Mouse (Mus musculus): ENCODE data around the gene Olfr922.

The Olfr922 gene

DNA sequence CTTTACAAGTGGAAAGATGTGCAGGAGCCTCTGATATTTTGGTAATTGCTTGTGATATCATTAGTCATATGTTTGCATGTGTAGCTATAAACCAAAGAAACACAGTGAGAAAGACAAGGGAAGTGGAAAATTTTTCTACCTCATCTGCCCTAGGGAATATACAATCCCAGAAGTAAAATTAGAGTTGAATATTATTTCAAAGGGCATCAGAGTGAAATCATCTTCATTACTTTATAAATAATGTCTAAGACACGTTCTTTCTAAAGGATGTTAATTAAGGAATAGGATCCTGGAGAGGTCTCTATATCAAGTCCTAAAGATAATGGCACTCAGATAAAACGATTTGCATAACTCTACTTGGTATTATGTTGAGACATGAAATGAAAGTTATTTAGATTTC, at the start of gene Olfr922:
Olfr922 (plus strand) TSS at position 301 of the 400 bp plus-strand sequence.
- DNase-seq (ENCODE audit: extremely low spot score, low spot score) = no peak

DNA sequence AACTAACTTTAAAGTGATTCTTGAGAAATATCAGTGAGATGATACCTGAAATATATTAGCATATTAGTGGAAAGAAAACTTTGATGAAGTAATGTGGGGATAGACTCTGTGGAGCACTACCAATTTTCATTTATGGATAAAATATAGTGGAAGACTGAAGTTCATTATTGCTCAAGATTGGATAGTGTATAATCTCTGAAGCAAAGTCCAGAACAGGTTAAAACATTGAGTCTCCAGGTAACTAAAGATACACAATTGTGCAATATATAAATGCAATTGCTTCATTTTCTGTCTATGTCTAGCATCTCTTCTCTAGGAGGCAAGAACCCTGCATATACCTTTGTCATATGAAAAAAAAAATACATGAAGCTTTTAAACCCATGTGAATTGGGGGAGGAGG, 41.6 kb upstream of the Olfr922 start, which contains the start of gene Olfr921:
Olfr921 (plus strand) TSS at position 301 of the 400 bp plus-strand sequence.
- DNase-seq (ENCODE audit: extremely low spot score, low spot score) = no peak

DNA sequence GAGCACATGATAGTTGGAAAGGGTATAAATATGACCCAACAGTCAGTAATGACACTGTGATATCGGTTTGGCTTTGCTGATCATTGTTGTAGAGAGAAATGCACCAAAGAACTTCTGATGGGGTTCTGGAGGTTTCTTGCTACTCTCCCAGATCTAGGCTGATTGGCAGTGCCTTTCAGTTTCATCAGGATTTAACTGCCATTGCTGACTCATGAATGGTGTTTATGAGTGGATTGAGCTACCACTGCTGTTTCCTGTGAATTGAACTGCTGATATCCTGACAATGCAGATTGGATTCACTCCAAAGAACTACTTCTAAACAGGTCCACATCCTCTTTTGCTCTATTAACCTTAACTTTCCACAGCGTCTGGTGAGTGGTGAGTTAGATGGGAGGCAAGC, 21.7 kb upstream of the Olfr922 start:
- DNase-seq (ENCODE audit: extremely low spot score, low spot score) = no peak

GRCm38 (mm10) chr9:38805696-38806095, 8.7 kb upstream of the Olfr922 start:
- no peak for DNase-seq (ENCODE audit: extremely low spot score, low spot score)

DNA sequence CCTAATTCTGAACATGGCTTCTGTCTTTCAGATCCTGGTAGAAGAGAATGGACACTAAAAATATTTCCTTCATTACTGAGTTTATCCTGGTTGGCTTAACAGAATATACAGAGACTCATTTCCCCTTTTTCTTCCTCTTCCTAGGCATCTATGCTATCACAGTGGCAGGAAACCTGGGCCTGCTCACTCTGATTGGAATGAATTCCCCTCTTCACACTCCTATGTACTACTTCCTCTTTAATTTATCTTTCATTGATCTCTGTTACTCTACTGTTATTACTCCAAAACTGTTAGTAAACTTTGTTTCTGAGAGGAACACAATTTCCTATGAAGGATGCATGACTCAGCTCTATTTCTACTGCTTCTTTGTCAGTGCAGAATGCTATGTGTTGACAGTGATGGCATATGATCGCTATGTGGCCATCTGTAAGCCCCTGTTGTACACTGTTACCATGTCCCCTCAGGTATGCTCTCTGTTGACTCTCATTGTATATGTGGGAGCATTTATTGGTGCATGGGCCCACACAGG, 1.1 kb downstream of the Olfr922 start:
- no peak for DNase-seq (ENCODE audit: extremely low spot score, low spot score)

DNA sequence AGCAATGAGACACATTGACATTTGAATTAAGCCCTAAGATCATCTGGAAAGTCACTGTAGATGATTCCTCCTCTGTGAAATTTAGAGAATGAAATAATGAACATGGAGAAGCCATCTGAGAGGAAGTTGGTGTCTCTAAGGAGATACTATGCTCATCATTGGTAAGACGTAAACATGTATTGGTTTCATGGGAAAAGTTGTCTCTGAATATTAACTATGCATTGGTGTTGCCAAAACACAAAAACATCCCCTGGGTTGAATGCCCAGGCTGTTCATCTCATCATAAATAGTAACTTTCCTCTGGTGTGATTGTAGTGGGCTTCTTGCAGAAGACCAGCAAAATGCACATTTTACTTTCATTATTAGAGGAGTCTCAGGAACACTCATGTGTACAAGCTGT, 11.8 kb downstream of the Olfr922 start, which contains the start of gene Olfr923:
Olfr923 (plus strand) TSS at position 301 of the 400 bp plus-strand sequence.
- no peak for DNase-seq (ENCODE audit: extremely low spot score, low spot score)

DNA sequence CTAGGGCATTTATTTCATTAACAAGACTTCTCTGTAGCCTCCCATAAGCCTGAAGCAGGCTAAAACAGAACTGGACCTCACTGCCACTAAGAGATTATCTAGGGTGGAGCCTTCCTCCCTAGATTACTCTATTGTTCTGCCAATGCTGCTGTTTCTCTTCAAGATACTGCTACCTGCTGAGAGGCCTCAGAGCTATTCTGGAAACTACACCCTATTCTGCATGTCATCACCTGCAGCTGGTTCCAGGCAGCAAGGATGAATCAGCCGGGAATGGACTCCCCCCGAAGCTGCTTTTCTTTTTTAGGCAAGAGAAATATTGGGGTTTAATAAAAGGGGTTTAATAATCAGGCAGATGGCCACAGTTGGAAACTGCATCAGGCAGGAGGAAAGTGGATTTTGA, 18.6 kb downstream of the Olfr922 start:
- DNase-seq (ENCODE audit: extremely low spot score, low spot score) = no peak

DNA sequence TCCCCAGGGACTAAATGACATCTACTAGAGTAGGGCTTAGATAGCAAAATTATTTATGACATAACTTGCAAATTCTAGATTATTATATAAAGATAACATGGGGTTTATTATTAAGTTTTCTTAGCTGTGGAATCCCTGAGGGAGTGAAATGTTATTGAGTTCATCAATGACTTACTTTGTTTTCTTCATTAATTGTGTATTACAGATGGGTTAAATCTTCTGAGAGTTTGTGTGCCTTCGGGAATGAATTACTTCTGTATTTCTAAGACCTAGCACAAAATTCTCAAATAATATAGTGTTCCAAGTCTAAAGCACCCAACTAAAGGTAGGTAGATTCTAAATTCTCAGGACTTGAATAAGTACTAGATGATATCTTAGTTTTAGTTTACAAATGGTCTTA, 29.7 kb downstream of the Olfr922 start, which contains the start of gene Olfr924:
Olfr924 (plus strand) TSS at position 301 of the 400 bp plus-strand sequence.
- DNase-seq (ENCODE audit: extremely low spot score, low spot score) = no peak

DNA sequence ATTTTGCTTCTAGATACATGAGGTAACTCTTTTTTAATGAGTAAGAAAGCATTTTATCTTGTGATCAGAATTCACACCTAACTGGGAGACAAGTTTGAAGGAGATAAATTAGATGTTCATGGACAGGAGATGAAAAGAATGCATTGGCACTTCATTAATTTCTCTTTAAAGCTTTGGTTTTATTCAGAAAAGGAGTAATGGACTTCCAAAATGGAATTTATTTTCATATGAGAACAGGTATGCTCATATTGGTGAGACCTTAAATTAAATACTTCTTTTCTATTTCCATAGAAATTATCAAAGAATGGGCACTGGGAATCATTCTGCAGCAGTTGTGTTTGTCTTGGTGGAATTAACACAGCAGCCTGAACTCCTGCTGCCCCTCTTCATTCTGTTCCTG, 40.3 kb downstream of the Olfr922 start, which contains the start of gene Olfr26:
Olfr26 (plus strand) TSS at position 301 of the 400 bp plus-strand sequence.
- no peak for DNase-seq (ENCODE audit: extremely low spot score, low spot score)
